Mouse (Mus musculus) ES-E14 (cell line): ENCODE data around the gene Gm42688.

ENCODE experiments used
- CHD2 ChIP-seq: IDR thresholded peaks from 2 replicates; pipeline ENCODE4 v1.6.1; 2014; ENCODE audit warnings: mild to moderate bottlenecking, low read depth, low read length, inconsistent platforms
- HCFC1 ChIP-seq: IDR thresholded peaks from 2 replicates; pipeline ENCODE4 v1.6.1; 2012; ENCODE audit warnings: low read length, inconsistent platforms, borderline replicate concordance; ENCODE audit not compliant: insufficient read depth
- MAFK ChIP-seq: IDR thresholded peaks from 2 replicates; pipeline ENCODE4 v1.6.1; 2014; ENCODE audit warnings: mild to moderate bottlenecking, low read depth, low read length, inconsistent platforms; ENCODE audit not compliant: insufficient read depth
- ZC3H11A ChIP-seq: IDR thresholded peaks from 2 replicates; pipeline ENCODE4 v1.6.1; 2012; ENCODE audit warnings: low read depth, mild to moderate bottlenecking, inconsistent platforms, low read length, borderline replicate concordance
- ZNF384 ChIP-seq: IDR thresholded peaks from 2 replicates; pipeline ENCODE4 v1.6.1; 2012; ENCODE audit warnings: low read depth, low read length, inconsistent platforms

DNA sequence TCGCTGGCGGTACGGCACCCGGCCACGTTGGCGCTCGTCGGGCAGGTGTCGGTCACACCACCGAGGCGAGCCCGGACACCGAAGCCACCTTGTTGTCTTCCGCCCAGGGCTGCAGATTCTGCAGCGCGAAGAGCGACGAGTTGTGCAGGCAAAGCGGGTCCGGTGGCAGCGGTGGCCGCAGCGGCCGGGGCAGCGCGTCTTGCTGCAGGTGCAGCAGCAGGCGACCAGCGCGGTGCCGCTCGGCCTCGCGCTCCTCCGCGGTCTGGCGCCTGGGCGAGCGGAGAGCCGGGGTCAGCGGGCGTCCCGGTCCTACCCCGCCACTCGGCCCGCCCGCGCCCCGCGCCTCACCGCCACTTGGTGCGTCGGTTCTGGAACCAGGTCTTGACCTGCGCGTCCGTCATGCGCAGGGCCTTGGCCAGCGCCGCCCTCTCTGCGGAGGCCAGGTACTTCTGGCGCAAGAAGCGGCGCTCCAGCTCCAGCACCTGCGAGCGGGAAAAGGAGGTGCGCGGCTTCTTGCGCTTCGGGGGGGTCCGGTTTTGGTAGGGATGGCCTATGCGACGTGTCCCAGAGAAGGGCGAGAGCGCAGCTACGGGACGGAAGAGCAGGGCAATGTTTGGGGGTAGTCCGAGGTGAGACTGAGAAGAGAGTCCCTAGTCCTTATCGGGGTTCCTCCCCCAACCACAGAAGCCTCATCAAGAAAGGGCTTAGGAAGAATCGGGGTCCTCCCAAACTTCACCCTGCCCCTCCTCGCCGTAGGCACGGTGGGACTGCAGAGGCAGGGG is 32.5 kb upstream of the Gm42688 start:
- no peak for TF ChIP-seq MAFK
- no peak for TF ChIP-seq ZNF384
- TF ChIP-seq ZC3H11A, result no peak
- no peak for TF ChIP-seq CHD2
- TF ChIP-seq HCFC1, result no peak
